Comparison of ENCODE assay signal across 14 mouse cellular contexts in genomic region chr5:121118345-121118744, GRCm38 (mm10).
DNase-seq lines count a peak whose midpoint lies in the region; ATAC-seq and TF ChIP-seq lines count a peak whose summit lies in the region.
"Had no signal": no experiment of that assay in that cellular context is flagged by ENCODE, and none has a peak within 500 bp of the region (broad histone marks: within the 10 kb centered on the region; RNA-seq: fewer than 3 reads in every experiment).

No protein-coding gene starts in this region.

- H3K9ac ChIP-seq in forebrain, embryonic 13.5 days: no peak overlapping the region
- H3K9ac ChIP-seq in neural tube, embryonic 15.5 days (replicated peaks): no peak overlapping the region
- H3K9ac ChIP-seq: heart, embryonic 13.5 days; limb, embryonic 13.5 days; liver, postnatal 0 days had no signal

- no peak for TF ChIP-seq CTCF in kidney, adult 2 months (conservative IDR thresholded peaks at IDR 0.05; ENCODE audit: insufficient read depth, insufficient read length, low read depth, low read length)

- 0 out of 2 replicates have a peak overlapping the region, but pooled peaks have one; percentile 10 for H3K27ac ChIP-seq in forebrain, embryonic 13.5 days
- no peak overlapping the region for H3K27ac ChIP-seq in forebrain, embryonic 10.5 days
- H3K27ac ChIP-seq in neural tube, embryonic 15.5 days (replicated peaks): 0 out of 2 replicates have a peak overlapping the region, but pooled peaks have one; percentile 5
- no peak overlapping the region for H3K27ac ChIP-seq in kidney, adult 2 months (ENCODE audit: insufficient read depth, low read depth, low read length)
- H3K27ac ChIP-seq: heart, embryonic 13.5 days; limb, embryonic 13.5 days; macrophage had no signal

- no peak for DNase-seq in forebrain, embryonic 10.5 days (ENCODE audit: extremely low spot score, low spot score)
- no peak for DNase-seq in neural tube, embryonic 10.5 days (ENCODE audit: extremely low spot score, low spot score)
- DNase-seq in kidney, adult 2 months: peak; percentile 37
- DNase-seq in frontal cortex, postnatal 25 days (ENCODE audit: low spot score in 2 of 2): no peak
- DNase-seq in spleen, adult 18-20 months: no peak
- DNase-seq in layer of hippocampus, adult 11-12 months (ENCODE audit: low spot score): no peak
- DNase-seq: embryo, embryonic 11 days; liver, postnatal 0 days; thymus, postnatal 14 days had no signal

- no peak for TF ChIP-seq POLR2A in kidney, adult 2 months (IDR thresholded peaks at IDR 0.05; ENCODE audit: low read depth, low read length)

- H3K9me3 ChIP-seq in forebrain, embryonic 13.5 days (replicated peaks): no peaks in the 10 kb centered on the region
- no peaks in the 10 kb centered on the region for H3K9me3 ChIP-seq in forebrain, embryonic 10.5 days
- no peaks in the 10 kb centered on the region for H3K9me3 ChIP-seq in neural tube, embryonic 15.5 days (replicated peaks)
- H3K9me3 ChIP-seq: heart, embryonic 13.5 days; limb, embryonic 13.5 days had no signal

- ATAC-seq in forebrain, embryonic 13.5 days: no peak
- no peak for ATAC-seq in neural tube, embryonic 15.5 days (ENCODE audit: low FRiP score)
- ATAC-seq: liver, postnatal 0 days had no signal

- no peak overlapping the region for H3K4me2 ChIP-seq in forebrain, embryonic 13.5 days
- H3K4me2 ChIP-seq in neural tube, embryonic 15.5 days: no peak overlapping the region
- H3K4me2 ChIP-seq: heart, embryonic 13.5 days; limb, embryonic 13.5 days had no signal

- H3K4me1 ChIP-seq in forebrain, embryonic 13.5 days: peaks cover 48% of the 10 kb centered on the region
- peaks cover 30% of the 10 kb centered on the region for H3K4me1 ChIP-seq in forebrain, embryonic 10.5 days
- peaks cover 39% of the 10 kb centered on the region for H3K4me1 ChIP-seq in neural tube, embryonic 15.5 days
- H3K4me1 ChIP-seq in kidney, adult 2 months (ENCODE audit: control insufficient read depth, insufficient read depth, low read length): no peaks in the 10 kb centered on the region

- no peaks in the 10 kb centered on the region for H3K27me3 ChIP-seq in forebrain, embryonic 13.5 days
- H3K27me3 ChIP-seq in forebrain, embryonic 10.5 days (ENCODE audit: poor library complexity, severe bottlenecking): no peaks in the 10 kb centered on the region
- no peaks in the 10 kb centered on the region for H3K27me3 ChIP-seq in neural tube, embryonic 15.5 days (replicated peaks)
- no peaks in the 10 kb centered on the region for H3K27me3 ChIP-seq in kidney, adult 2 months (replicated peaks; ENCODE audit: control insufficient read depth, insufficient read depth, low read length)
- H3K27me3 ChIP-seq: heart, embryonic 13.5 days; limb, embryonic 13.5 days had no signal

- WGBS in forebrain, embryonic 13.5 days: 86% methylated on average over 4 of the region's 4 CpGs
- WGBS in forebrain, embryonic 10.5 days: 82% methylated on average over 4 of the region's 4 CpGs
- whole genome bisulfite sequencing in neural tube, embryonic 15.5 days: 66% methylated on average over 4 of the region's 4 CpGs
- WGBS in kidney, adult 2 months: 21% methylated on average over 4 of the region's 4 CpGs

- no peak overlapping the region for H3K4me3 ChIP-seq in forebrain, embryonic 13.5 days
- no peak overlapping the region for H3K4me3 ChIP-seq in forebrain, embryonic 10.5 days
- H3K4me3 ChIP-seq in neural tube, embryonic 15.5 days (replicated peaks): no peak overlapping the region
- H3K4me3 ChIP-seq in kidney, adult 2 months (ENCODE audit: insufficient read depth, low read depth, low read length): no peak overlapping the region
- H3K4me3 ChIP-seq: heart, embryonic 13.5 days; limb, embryonic 13.5 days had no signal

- no peaks in the 10 kb centered on the region for H3K36me3 ChIP-seq in forebrain, embryonic 13.5 days (ENCODE audit: poor library complexity, severe bottlenecking)
- H3K36me3 ChIP-seq in forebrain, embryonic 10.5 days (replicated peaks): no peaks in the 10 kb centered on the region
- no peaks in the 10 kb centered on the region for H3K36me3 ChIP-seq in neural tube, embryonic 15.5 days
- no peaks in the 10 kb centered on the region for H3K36me3 ChIP-seq in kidney, adult 2 months (ENCODE audit: control insufficient read depth, insufficient read depth, low read length)
- H3K36me3 ChIP-seq: heart, embryonic 13.5 days; limb, embryonic 13.5 days had no signal

Comparison
In these comparisons a context has a peak if more than half of its experiments do, and no peak if none do; other contexts are left out.
1. H3K27ac ChIP-seq: peak in forebrain, embryonic 13.5 days (single experiment) and neural tube, embryonic 15.5 days (single experiment); none in forebrain, embryonic 10.5 days (single experiment) and kidney, adult 2 months (single experiment).